Mouse (Mus musculus) neural tube, embryonic 14.5 days (tissue): Measurements from ENCODE around the gene Dcp1b. TPM values are rescaled to one million over a fixed set of nuclear protein-coding genes. Genes with fewer than 3 reads are reported as not detected.

Experiments used
- ATAC-seq: fragments of 200-750 bp; cut with Nextera tagmentation; 2 replicates; pipeline ENCODE4 v1.8.0; 2017; ENCODE audit warnings: low read depth, mild to moderate bottlenecking, moderate TSS enrichment, moderate library complexity
- H3K27ac ChIP-seq: fragments of 300-500 bp; sonication (generic); 2 replicates; pipeline ENCODE4 v1.5.1; 2014; ENCODE audit warnings: low read depth, mild to moderate bottlenecking, control low read depth, low read length, moderate library complexity, mixed read lengths
- H3K27me3 ChIP-seq: fragments of 300-500 bp; sonication (generic); 2 replicates; pipeline ENCODE4 v1.6.1; 2014; ENCODE audit warnings: low read length; ENCODE audit not compliant: control insufficient read depth, insufficient read depth
- H3K36me3 ChIP-seq: fragments of 300-500 bp; sonication (generic); 2 replicates; pipeline ENCODE4 v1.6.1; 2014; ENCODE audit warnings: low read length, mixed read lengths; ENCODE audit not compliant: control insufficient read depth, insufficient read depth
- H3K4me1 ChIP-seq: fragments of 300-500 bp; sonication (generic); 2 replicates; pipeline ENCODE4 v1.6.1; 2014; ENCODE audit warnings: low read length; ENCODE audit not compliant: control insufficient read depth, insufficient read depth
- H3K4me2 ChIP-seq: fragments of 300-500 bp; sonication (generic); 2 replicates; pipeline ENCODE4 v1.6.1; 2014; ENCODE audit warnings: mild to moderate bottlenecking, low read depth, low read length, control low read depth
- H3K4me3 ChIP-seq: fragments of 300-500 bp; sonication (generic); 2 replicates; pipeline ENCODE4 v1.5.1; 2014; ENCODE audit warnings: low read depth, low read length, control low read depth, mixed read lengths
- H3K9ac ChIP-seq: fragments of 300-500 bp; sonication (generic); replicated peaks from 2 replicates; pipeline ENCODE4 v1.6.1; 2014; ENCODE audit warnings: low read depth, mild to moderate bottlenecking, control low read depth, low read length, mixed read lengths
- H3K9me3 ChIP-seq: fragments of 300-500 bp; sonication (generic); 2 replicates; pipeline ENCODE4 v1.6.1; 2016; ENCODE audit warnings: low read length; ENCODE audit not compliant: control insufficient read depth
- WGBS: fragments of 180-500 bp; shearing (Covaris S2); extraction: QIAGEN DNeasy Blood & Tissue Kit; methylation state at CpG from one replicate; pipeline ENCODE4 v1.1.7; 2014; 5-methylcytosine and 5-hydroxymethylcytosine counted together
- polyA plus RNA-seq: library from polyadenylated mRNA; unstranded; fragments of >200 nt; fragmentation: Nextera tagmentation; extraction: Ambion mirVana; gene quantifications from 2 replicates; pipeline ENCODE4 v1.2.1, GENCODE M21; 2014

Dcp1b gene
- polyA plus RNA-seq, 1 experiment from 2014 or later = 14.1 TPM

DNA sequence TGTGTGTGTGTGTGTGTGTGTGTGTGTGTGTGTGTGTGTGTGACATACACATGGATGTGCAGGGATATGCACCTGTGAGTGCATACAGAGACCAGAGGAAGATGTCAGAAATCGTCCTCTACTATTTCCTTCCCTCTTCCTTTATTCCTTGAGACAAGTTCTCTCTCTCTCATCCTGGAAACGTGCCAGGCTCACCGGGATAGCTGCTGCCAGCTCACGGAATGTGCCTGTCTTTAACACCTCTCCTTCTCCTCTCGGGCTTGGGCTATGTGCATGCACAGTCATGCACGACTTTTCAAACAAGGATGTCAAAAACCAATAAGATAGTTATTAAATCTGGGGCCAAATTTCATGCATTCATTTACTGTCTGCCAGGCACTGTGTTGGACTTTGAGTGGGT is 12.6 kb downstream of the Dcp1b start:
- H3K9me3 ChIP-seq = no peaks in the 10 kb centered on the region
- peaks cover 28% of the 10 kb centered on the region for H3K36me3 ChIP-seq
- H3K9ac ChIP-seq = no peak overlapping the region
- no peak overlapping the region for H3K27ac ChIP-seq
- no peak overlapping the region for H3K4me3 ChIP-seq
- H3K4me2 ChIP-seq = no peak overlapping the region
- WGBS = 69% methylated on average over 6 of the region's 6 CpGs
- H3K4me1 ChIP-seq = no peaks in the 10 kb centered on the region
- ATAC-seq = no peak
- no peaks in the 10 kb centered on the region for H3K27me3 ChIP-seq

DNA sequence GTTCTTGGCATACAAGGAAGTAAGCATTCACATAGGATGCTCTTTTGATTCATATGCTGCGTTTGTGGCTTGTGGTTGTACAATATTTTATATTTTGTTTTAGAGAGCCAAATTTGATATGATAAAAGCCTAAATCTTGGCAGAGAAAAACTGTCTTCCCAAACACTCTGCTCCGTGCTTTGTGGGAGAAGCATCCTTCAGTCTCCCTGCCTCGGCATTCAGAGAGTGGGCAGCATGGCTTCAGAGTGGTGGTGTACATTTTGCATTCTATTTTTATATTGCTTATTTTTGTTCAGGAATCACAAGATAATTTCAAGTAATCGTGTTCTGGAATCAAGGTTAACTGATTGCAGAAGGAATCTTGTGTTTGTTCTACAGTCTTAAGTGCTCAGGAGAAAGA is 16.4 kb downstream of the Dcp1b start:
- Histone ChIP-seq H3K27me3 (no peaks in the 10 kb centered on the region), H3K36me3 (peaks cover 35% of the 10 kb centered on the region), H3K4me1 (no peaks in the 10 kb centered on the region), H3K9ac (no peak overlapping the region), H3K27ac (no peak overlapping the region), H3K4me2 (no peak overlapping the region), H3K9me3 (no peaks in the 10 kb centered on the region), H3K4me3 (no peak overlapping the region)
- no peak for ATAC-seq
- WGBS = 96% methylated on average over 4 of the region's 4 CpGs

DNA sequence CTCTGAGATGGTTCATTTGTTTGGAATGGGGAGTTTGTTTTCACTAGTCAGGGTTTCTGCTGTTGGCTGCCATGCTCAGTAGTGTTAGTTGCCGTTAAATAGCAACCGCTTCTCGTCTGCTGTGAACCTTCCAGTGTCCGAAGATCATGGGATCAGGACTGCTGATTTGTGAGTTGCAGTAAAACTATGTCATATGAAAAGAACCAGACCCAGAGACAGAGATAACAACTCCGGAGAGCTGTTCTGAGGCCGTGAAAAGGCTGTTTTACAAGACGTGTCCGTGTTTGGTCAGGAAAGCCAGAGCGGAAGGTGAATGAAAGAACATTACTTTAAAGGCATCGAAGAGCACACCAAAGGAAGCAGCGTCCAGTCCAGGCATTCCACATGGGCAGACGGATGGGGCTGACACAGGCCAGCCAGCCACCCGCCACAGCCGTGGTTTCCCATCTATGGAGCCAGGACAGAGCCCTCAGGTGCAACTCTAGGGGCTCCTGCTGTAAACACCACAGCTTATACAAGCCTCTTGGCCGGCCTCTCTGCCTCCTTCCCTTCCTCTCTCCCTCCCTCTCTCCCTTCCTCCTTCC is 18.6 kb downstream of the Dcp1b start:
- no peak overlapping the region for H3K27ac ChIP-seq
- no peak overlapping the region for H3K9ac ChIP-seq
- no peak overlapping the region for H3K4me2 ChIP-seq
- no peak overlapping the region for H3K4me3 ChIP-seq
- WGBS = 92% methylated on average over 15 of the region's 15 CpGs
- no peaks in the 10 kb centered on the region for H3K9me3 ChIP-seq
- H3K27me3 ChIP-seq = no peaks in the 10 kb centered on the region
- ATAC-seq = no peak
- H3K36me3 ChIP-seq = peaks cover 30% of the 10 kb centered on the region
- H3K4me1 ChIP-seq = no peaks in the 10 kb centered on the region

DNA sequence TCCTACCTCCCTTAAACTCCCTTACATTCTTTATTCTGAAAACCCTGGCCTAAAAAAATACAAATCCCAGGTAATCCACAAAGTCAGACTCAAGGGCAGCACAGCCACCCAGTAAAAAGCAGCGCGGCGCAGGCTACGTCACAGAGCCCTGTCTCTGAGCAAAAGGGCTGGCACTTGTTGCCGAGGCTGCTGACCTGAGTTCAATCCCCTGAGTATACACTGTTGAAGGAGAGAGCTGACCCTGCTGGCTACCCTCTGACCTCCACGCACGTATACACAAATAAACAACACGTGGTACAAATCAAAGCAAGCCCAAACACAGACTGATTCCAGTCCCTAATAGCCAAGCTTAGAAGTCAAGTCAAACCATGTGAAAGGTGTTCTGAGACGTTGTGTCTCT is 19.1 kb downstream of the Dcp1b start:
- 83% methylated on average over 9 of the region's 9 CpGs for WGBS
- H3K36me3 ChIP-seq = peaks cover 30% of the 10 kb centered on the region
- H3K27ac ChIP-seq = no peak overlapping the region
- no peak overlapping the region for H3K4me3 ChIP-seq
- H3K4me2 ChIP-seq = no peak overlapping the region
- H3K27me3 ChIP-seq = no peaks in the 10 kb centered on the region
- no peak overlapping the region for H3K9ac ChIP-seq
- no peak for ATAC-seq
- no peaks in the 10 kb centered on the region for H3K4me1 ChIP-seq
- H3K9me3 ChIP-seq = no peaks in the 10 kb centered on the region

DNA sequence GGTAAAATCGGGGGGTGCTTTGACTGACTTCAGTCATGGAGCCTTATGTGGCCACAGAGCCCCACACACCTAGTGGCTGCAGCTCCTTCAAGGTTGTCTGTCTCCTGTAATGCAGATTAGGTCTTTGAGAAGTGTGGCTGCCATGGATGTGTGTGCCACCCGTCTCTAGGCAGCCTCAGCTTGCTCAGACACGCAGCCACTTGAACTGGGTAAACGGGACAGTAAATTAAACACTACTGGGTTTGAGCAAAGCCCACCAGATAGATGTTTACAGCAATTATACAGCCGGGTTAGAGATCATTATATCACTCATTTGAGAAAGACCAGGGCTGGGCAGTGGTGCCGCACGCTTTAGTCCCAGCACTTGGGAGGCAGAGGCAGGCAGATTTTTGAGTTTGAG is 19.5 kb downstream of the Dcp1b start:
- WGBS = 89% methylated on average over 7 of the region's 7 CpGs
- peaks cover 28% of the 10 kb centered on the region for H3K36me3 ChIP-seq

DNA sequence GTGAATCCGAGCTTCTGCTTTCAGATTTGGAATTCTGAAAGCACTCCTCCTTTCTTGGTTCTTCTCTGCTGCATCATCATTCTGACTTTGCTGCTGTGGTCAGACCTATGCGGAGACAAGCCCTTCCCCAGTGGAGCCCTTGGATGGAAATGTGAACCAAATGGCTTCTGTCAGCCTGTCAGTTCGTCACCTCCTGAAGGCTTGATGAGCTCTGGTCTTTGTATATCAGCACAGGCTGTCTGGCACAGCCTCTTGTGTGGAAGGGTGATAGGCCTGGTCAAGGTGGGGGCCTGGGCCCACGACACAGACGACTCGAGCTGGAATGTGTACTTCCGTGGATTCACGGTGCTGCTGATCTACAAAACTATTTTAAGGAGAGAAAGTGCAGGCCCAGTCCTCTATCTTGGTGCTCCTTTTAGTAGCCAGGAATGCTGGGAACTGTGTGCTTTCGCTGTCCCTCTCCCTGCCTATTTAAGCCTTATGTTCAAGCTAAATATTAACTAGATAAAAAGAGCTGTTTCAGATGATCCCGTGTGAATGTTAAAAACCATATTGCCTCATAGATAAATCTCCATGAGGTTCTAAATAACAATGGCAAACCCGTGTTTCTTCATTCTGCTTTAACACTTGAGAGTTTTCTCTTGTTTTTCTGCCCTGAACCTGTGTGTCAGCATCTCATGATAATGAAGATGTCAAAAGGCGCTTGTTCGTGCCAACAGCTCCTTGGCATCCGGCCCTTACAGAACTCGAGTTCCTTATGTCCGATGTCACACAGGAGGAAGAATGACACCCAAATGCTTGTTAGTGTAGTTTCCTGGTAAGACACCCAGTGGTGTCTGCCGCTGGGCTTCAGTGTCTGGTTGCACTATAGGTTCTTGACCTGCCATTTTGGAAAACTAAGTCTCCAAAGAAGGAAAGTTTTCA is 21.6 kb downstream of the Dcp1b start, which contains the start of gene Cacna1c:
Cacna1c (minus strand) TSS at position 37 of the 924 bp plus-strand sequence.
- peaks cover 11% of the 10 kb centered on the region; the same call in 1 of the 2 replicates for H3K36me3 ChIP-seq

More for the DNA sequence above, 19.5 kb downstream of the Dcp1b start:
- Histone ChIP-seq H3K4me1 (no peaks in the 10 kb centered on the region), H3K27ac (no peak overlapping the region), H3K9me3 (no peaks in the 10 kb centered on the region), H3K4me2 (no peak overlapping the region), H3K4me3 (no peak overlapping the region), H3K27me3 (no peaks in the 10 kb centered on the region), H3K9ac (no peak overlapping the region)
- no peak for ATAC-seq

DNA sequence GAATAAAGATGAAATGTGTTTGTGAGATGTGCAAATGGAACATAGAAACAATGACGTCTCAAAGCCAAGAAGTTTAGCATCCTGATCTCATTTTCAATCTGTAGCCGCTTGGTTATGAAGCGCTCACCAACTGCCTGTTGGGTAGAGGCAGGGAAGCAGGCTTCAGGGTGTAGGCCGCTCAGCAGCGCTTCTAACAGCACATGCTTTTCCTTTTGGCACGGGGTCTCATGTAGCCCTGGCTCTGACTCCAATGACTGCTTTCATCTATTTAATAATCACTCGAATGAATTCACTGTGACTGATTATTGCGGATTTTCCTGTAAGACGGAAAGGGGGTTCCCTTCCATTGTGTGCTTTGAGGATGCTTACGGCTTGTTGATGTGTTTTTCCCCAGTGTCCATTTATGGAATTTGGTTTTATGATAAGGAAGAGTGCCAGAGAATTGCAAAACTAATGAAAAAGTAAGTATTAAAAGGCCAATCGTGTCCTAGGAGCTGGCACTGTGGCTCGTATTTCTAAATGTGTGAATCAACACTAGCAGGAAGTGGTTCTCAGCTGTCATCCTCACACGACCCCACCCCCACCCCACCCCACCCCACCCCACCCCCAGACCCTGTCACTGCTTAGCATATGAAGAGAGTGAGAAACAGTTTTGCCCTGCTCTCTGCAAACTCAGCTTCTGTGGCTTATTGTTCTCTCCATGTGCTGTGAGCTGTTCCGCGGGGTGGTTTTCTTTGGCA is 23.7 kb downstream of the Dcp1b start:
- Histone ChIP-seq H3K27ac (no peak overlapping the region), H3K4me3 (no peak overlapping the region), H3K4me2 (no peak overlapping the region), H3K36me3 (peaks cover 2% of the 10 kb centered on the region; the same call in 1 of the 2 replicates), H3K9ac (no peak overlapping the region), H3K9me3 (no peaks in the 10 kb centered on the region), H3K27me3 (no peaks in the 10 kb centered on the region), H3K4me1 (no peaks in the 10 kb centered on the region)
- WGBS = 36% methylated on average over 15 of the region's 15 CpGs
- ATAC-seq = no peak

More for the DNA sequence above, 21.6 kb downstream of the Dcp1b start, which contains the start of gene Cacna1c:
- ATAC-seq = no peak
- Histone ChIP-seq H3K9me3 (no peaks in the 10 kb centered on the region), H3K4me2 (no peak within 1 kb of the TSS), H3K27me3 (no peaks in the 10 kb centered on the region), H3K4me3 (no peak within 1 kb of the TSS), H3K27ac (no peak within 1 kb of the TSS), H3K9ac (no peak within 1 kb of the TSS), H3K4me1 (no peaks in the 10 kb centered on the region)
- WGBS = 85% methylated on average over 17 of the region's 17 CpGs

DNA sequence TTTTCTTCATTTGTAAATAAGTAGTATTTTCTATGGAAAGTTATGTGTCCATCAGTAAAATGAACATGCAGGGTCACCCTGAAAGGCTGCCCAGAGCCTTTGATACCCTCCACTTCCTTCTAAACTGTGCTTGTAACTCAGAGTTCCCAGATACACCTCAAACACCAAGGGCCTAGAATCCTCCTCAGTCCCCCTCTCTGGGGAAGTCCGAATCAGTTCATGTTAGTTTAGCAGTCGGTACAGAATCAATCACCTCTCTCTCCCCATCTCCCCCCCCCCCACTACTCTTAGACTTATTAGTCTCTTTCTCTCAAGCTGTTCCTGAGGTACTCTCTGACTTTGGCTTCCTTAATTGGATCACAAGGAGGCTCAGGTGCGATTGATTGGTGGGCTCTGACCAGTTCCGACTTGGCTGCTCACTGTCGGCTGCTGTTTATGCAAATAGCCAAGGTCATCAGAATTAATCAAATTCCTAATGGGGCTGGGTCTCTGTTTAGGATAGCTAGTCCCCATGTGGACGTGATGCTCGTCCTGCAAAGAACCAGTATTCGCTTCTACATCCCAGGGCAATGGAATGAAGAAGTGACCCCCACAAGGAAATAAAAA is 24.3 kb downstream of the Dcp1b start:
- Histone ChIP-seq H3K4me3 (no peak overlapping the region), H3K9ac (no peak overlapping the region), H3K4me1 (no peaks in the 10 kb centered on the region), H3K27me3 (no peaks in the 10 kb centered on the region), H3K27ac (no peak overlapping the region), H3K9me3 (no peaks in the 10 kb centered on the region), H3K36me3 (no peaks in the 10 kb centered on the region; the same call in 1 of the 2 replicates), H3K4me2 (no peak overlapping the region)
- 21% methylated on average over 8 of the region's 8 CpGs for WGBS
- no peak for ATAC-seq
